Mouse (Mus musculus) urinary bladder, postnatal 25 days (tissue): Measurements from ENCODE around the gene Slc5a9.
"Not testable (repeated sequence)": the region's sequence is repeated elsewhere in the genome, so short reads cannot be mapped to it uniquely, and the experiment has no call there.

Source experiments
- DNase-seq: peaks from one replicate; pipeline ENCODE4 v3.0.0; 2022; ENCODE audit warnings: low spot score

Gene Slc5a9

DNA sequence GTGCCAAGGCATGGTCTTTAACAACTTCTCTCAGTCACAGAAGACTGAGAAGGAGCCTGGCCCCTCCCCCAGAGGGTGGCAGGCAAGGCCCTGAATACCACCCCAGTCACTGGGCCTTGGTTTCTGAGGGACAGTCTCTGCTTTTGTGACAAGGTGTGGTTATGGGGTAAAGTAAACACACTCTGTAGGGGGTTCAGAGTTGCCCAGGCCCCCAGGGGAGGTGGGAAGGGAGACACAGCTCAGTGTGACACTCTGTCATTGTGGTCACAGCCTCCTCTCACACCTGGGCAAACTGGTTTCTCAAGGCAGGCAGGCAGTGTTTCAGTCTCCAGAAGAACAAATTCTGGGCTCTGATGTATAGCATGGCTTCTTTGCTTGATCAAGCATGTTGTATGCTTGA lies at the start of gene Slc5a9:
Gene Slc5a9 (minus strand): TSS at position 144 of the 400 bp plus-strand sequence.
- DNase-seq = no peak

DNA sequence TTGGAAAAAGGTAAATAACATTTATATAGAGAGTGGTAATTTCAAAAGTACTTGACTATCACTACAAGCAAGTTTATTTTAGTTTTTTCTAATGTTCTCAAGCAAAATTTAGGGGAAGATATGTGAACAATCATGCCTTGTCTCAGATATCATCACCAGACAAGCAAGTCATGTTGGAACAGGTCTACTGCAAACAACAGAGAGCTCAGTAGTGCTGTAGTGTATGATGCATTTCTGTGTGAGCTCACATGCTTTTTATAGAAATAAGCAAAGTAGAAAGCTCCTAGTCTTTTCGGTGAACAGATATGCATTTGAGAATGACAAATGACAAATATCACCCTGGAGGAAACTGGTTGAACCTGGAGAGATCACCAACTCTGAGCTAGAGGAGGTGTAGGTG lies 16.4 kb upstream of the Slc5a9 start, which contains the start of gene Skint8:
Gene Skint8 (plus strand): TSS at position 301 of the 400 bp plus-strand sequence.
- no peak for DNase-seq

DNA sequence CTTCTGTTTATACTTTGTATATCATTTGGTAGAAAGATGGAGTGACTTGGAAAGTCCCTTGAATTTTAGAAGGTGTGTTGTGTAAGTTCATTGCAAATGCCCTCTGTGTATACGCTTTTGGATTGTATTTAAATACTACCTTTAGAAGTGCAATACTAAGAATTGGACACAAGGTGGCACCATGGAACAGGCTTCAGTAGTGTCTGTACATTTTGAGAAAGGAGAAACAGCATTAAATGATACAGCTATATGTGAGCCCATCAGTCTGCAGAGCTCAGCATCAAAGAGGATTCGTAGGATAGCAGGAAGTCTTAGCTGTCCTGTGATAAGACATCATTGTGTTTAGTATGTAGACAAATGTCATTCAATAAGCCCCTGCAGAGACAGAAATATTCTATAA lies 5.2 kb upstream of the Slc5a9 start:
- no peak for DNase-seq

DNA sequence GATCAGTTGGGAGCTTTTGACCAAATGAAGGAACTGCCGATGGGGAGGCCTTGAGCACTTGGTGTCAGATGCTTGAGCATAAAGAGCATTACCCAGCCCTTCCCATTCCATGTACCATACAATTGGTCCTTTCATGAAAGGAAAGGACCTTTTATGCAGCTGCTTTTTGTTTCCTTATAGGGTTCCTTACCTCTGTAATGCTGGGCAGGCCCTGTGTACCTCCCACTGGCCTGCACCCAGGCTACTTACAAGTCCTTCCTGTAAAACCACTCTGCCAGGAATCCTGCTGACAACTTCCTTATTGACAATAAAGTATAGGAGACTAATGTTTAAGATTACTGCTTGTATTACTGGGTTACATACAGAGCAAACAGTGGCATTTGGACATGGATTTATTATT lies 1.2 kb downstream of the Slc5a9 start:
- DNase-seq = no peak

DNA sequence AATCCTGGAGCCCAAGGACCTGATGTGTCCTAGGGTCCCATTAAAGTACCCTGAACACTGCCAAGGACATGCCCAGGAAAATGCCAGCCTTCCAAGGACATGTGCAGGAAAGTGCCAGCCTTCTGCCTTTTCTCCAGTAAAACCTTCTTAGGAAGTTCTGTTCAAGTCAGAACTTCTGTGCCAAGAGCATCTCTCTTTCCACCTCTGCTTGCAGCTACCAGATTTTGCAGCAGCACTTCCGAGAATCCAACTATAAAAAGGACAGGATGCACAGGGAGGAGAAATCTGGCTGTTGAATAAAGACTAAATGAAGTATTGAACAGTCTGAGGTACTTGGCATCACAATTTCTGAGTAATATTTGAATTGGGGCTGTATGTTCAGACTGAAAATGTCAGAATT lies 2.2 kb downstream of the Slc5a9 start:
- DNase-seq = not testable (repeated sequence)

DNA sequence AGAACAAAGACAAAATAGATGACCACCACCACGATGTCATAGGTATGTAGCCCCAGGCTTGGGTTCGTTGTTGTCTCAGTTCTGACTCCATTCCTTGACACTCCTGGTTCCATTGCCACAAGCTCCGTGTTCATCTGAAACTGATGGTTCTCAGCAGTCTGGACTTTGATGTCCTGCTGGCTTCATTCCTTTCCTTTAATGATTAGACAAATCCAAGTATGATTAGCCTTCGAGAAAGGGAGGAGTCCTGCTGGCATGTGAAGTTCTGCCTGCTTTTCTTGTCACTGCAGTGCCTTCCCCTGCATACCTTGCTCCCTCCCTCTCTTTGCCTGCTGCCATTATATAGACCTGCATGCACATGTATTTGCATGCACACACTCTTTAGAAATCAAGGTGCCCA lies 4.2 kb downstream of the Slc5a9 start:
- DNase-seq = no peak

DNA sequence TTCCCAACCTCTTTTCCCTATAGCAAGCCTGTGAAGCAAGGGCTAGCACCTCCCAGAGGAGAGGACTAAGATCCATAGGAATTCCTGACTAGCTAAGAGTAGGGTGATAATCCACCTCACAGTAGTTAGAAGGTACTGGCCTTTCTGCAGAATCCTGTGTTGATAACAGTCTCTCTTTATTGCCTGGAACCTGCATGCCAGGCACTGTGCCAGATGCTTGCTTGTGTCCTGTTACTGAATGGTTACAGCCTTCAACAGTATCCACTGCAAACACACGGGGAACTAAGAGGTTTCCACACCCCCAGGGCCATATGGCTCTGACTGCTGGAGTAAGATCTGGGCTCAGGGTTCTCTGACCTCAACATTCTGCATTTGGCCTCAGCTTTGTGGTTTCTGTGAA lies 5.0 kb downstream of the Slc5a9 start:
- DNase-seq = no peak

DNA sequence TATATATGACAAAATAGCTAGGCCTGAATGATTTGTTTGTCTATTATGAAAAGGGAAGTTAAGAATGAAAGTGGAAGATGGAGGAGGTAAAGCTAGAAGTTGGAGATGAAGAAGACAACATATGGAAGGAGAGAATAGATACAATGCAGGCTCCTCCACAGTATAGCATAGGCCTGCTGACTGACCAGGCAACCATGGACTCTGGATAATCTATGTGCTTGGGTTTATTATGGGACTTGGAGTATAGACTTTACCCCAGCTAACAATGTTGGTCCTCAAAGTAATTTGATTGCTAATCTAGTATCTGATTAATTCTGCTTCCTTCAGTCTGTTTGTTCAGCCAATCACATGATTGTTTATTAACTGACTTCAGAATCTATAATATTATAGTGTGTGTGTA lies 10.6 kb downstream of the Slc5a9 start:
- DNase-seq = no peak

DNA sequence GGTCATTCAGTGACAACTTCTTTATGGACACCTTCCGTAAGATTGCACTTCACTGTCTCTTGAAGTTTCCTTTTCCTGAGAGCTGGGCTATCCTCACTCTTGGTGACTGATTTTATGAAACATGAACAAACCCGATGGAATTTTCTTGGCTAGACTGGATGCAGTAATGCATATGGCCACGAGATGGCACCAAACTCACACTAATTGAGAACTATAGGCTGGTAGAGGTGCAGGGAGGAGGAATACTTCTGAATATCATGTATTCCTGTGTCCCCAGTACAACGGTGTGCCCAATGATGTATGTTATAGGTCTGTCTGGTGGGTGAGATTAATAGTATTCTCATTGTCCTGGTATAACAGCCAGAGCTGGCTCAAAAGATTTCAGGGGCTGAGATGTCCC lies 16.1 kb downstream of the Slc5a9 start:
- peak; percentile 76 for DNase-seq

DNA sequence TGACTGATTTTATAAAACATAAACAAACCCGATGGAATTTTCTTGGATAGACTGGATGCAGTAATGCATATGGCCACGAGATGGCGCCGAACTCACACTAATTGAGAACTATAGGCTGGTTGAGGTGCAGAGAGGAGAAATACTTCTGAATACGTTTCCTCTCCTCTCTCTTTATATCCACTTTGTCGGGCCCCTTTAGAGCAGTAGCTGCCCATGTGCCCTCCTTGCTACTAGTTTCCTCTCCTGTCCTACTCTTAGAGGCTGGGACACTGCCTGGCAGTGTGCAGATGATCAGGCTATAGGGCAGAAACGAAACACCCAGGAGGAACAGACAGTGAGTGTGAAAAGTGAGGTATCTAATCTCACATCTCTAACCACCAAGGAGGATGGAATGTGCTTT lies 16.7 kb downstream of the Slc5a9 start:
- peak; percentile 56 for DNase-seq

DNA sequence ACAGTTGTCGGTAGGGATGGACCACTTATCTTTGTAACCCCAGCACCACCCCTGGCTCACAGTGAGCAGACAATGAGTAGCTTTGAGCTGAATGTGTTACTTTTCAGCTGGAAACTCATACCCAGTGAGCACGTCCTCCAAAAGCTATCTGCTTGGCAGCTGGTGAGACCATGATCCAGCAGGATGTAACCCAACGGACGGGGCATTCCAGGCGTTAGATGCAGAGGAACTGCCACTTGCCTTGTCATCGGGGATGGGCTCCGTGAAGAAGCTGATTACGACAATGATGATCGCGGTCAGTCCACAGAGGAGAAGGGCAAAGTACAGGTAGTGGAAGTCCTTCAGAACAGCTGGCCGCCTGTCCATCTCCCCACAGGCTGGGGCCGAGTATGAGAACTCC lies 19.2 kb downstream of the Slc5a9 start:
- no peak for DNase-seq

DNA sequence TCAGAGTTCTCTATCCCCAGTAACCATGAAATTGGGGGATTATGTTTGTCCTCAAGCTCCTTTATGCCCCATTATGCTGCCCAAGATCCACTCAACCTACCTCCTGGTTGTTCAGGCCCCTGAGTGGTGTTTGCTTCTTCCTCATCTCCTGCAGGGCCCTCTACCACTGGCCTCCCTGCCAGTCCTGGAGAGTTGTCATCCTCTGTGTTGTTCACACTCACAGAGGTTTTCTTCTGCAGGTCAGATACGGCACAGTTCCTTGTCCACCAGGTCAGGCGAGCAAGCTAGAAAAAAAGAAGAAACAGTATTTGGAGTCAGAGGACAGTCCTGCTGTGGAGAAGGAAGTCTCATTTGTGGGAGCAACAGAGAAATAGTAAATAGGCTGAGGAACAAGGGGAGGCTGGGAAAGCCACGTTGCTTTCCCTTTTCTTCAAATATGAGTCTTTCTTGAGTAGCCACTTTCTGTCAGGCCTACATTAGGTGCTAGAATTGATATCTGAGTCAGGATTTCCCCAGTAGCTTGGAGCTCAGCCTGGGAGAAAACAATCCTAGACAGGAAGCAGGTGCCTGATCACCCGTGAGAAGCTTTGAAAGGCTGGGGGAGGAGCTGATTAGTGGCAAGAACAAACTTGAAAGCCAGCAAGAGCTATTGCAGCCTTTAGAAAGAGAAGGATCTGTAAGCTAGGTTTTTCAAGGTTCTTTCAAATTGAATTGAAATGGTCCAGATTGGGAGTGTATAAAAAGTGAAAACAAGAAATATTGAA lies 22.4 kb downstream of the Slc5a9 start:
- no peak for DNase-seq

DNA sequence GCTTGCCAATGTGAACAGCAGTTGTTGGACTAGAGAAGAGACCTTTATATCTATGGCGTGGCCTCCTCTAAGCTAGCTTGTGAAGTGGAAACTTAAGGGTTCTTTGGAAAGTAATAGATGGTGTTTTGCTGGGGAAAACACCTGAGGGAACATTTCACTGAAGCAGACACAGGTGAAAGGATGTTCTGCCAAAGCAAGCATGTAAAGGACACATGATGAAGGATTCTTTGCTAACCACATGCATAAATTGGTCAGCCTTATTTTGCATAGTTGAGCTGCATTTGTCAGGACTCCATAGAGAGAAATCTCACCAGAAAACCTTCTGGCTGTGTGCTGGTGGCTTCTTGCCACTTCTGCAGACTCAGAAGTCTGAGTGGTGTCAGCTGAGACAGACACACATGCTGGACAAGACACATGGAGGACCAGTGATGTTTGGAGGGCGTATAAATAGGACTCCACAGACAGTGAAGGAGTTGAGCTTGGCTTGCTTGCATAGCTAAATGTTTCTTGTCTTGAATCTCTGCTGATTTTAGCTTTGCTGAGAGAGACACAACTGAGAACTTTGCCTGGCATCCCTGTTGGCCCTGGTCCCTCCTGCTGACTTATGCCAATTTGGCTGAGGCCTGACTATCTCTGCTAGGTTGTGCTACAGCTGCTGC lies 34.8 kb downstream of the Slc5a9 start:
- DNase-seq = no peak

DNA sequence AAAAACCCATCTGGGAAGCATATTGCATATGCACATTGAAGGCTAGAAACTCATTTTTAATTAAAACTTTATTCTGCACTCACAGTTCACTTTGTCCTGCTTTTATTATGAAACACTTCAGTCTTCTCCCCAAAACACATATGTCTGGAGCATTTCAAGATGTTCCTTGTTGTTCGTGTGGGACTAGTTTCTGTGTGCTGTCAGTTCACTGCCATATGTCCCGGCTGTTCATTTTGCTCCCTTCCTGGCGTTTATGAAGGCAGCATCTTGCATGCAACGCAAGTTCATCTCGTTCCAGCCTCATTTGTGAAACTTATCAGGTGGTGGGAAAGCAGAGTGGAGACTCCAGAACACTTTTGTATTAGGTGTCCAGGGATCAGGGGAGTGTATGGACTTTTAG lies 36.0 kb downstream of the Slc5a9 start:
- no peak for DNase-seq

DNA sequence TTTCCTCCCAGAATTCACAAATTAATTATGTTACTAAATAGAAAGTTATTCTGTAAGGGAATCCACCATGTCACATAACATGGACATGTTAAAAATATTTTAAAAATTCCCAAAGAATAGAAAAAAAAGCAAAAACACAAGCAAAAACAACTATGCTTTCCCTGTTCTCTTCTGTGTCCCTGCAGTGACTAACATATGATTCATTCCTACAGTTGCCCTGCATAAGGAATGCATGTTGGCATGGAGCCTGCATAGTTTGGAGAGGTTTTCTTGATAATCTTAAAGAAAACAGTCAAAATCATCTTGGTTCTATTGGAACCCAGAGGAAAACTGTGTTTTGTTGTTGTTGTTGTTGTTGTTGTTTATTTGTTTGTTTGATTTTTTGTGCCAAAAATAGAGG lies 50.1 kb downstream of the Slc5a9 start:
- DNase-seq = no peak

DNA sequence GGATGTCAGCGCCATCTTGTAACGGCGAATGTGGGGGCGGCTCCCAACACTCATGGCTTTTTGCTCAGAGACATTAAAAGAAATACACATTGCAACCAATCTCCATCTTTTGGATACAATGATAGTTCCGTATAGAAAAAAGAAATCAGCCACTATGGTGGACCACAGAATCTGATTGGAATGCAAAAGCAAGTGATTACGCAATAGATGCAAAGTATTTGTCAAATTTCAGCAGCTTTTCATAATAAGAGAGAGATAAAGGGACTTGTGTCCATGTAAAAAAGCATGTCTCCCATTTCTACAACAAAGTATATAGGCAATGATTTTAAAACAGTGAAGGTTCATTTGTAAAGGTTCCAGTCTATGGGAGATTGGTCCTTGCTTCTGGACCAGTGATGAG lies 63.8 kb downstream of the Slc5a9 start:
- DNase-seq = no peak
